Mouse (Mus musculus) mouse embryonic stem cell (cell line): ENCODE data around the gene Dyrk4.

Source experiments
- in situ Hi-C, 2 experiments: fragments of 300-500 bp; cut with MboI; formaldehyde crosslinking; loops; 1 replicate in 1 of 2; 3 replicates in 1 of 2; pipeline ENCODE4 v1.14.3; 2019 to 2020; ENCODE audit warnings: low sequenced_read_pairs in 2 of 2, low pct_unique_long_range_greater_than_20kb in 1 of 2, mixed read lengths in 1 of 2; ENCODE audit not compliant: unreplicated experiment in 1 of 2

Dyrk4 gene

GRCm38 (mm10) chr6:126848712-126849704 is 72.6 kb downstream of the Dyrk4 start, which contains the start of gene Ndufa9:
Gene Ndufa9 (minus strand): TSS chr6:126849136.
- in situ Hi-C loops = no loop called here

GRCm38 (mm10) chr6:126836628-126837027 is 85.0 kb downstream of the Dyrk4 start:
- in situ Hi-C loops = no loop called here
